Mouse (Mus musculus): ENCODE measurements around the gene Rasgef1b. TPM values are rescaled to one million over a fixed set of nuclear protein-coding genes. Genes with fewer than 3 reads are reported as not detected.

Gene Rasgef1b
- polyA plus RNA-seq, 1 experiment = 0.26 TPM

DNA sequence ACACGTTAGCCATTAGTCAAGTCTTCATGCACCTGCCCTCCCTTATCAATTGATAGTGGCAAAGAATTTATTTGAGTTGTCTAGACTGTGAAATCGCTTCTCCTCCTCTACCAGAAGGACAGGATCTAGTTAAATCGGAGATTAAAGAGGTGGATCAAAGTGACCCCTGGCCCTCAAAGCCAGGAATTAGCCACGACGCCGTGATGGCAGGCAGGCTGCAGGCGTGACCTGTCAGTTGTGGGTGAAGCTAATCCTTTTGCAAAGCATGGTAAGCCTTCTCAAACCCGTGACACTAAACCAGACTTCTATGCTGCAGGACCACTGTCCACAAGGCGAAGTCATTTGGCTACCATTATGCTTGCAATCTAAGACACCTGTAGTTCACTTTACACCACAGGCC lies 170.6 kb downstream of the Rasgef1b start:
- peaks cover 18% of the 10 kb centered on the region for H3K27me3 ChIP-seq (ENCODE audit: control insufficient read depth, insufficient read depth, insufficient read length)
- H3K36me3 ChIP-seq (ENCODE audit: control insufficient read depth, insufficient read depth) = no peaks in the 10 kb centered on the region
- no peak overlapping the region for H3ac ChIP-seq (ENCODE audit: control insufficient read depth, insufficient read length)
- no peaks in the 10 kb centered on the region for H3K79me2 ChIP-seq (ENCODE audit: control insufficient read depth, insufficient read depth)
- no peak overlapping the region for H3K4me3 ChIP-seq
- TF ChIP-seq MYOD1 (IDR thresholded peaks at IDR 0.05; ENCODE audit: control insufficient read depth in 1 of 3, insufficient read length in 2 of 3, low read depth in 2 of 3) (no peak), MAX (IDR thresholded peaks at IDR 0.05; ENCODE audit: low read depth) (no peak), POLR2AphosphoS2 (IDR thresholded peaks at IDR 0.05; ENCODE audit: insufficient read length, low read depth) (no peak), REST (IDR thresholded peaks at IDR 0.05; ENCODE audit: insufficient read depth, insufficient read length) (no peak), TCF12 (IDR thresholded peaks at IDR 0.05; ENCODE audit: insufficient read depth, poor library complexity, severe bottlenecking) (no peak), CEBPB (IDR thresholded peaks at IDR 0.05; ENCODE audit: insufficient read depth, poor library complexity, severe bottlenecking) (no peak), MYOG (IDR thresholded peaks at IDR 0.05; ENCODE audit: control insufficient read depth in 1 of 3, insufficient read depth in 1 of 3, insufficient read length in 2 of 3, low read depth in 2 of 3) (no peak), TCF3 (IDR thresholded peaks at IDR 0.05; ENCODE audit: insufficient read length, low read depth) (no peak), SRF (IDR thresholded peaks at IDR 0.05; ENCODE audit: control insufficient read depth, insufficient read length, low read depth) (no peak), USF1 (IDR thresholded peaks at IDR 0.05; ENCODE audit: low read depth) (no peak), POLR2A (IDR thresholded peaks at IDR 0.05; ENCODE audit: insufficient read length, low read depth) (no peak), E2F4 (IDR thresholded peaks at IDR 0.05; ENCODE audit: insufficient read depth) (no peak)
- H3K4me2 ChIP-seq (ENCODE audit: low read depth) = no peak overlapping the region

- Histone ChIP-seq H3K36me3 (ENCODE audit: control insufficient read depth, insufficient read depth) (no peaks in the 10 kb centered on the region), H3K4me2 (ENCODE audit: low read depth) (no peak overlapping the region), H3K4me3 (no peak overlapping the region), H3K79me2 (ENCODE audit: control insufficient read depth, insufficient read depth) (no peaks in the 10 kb centered on the region), H3ac (ENCODE audit: control insufficient read depth, insufficient read length) (no peak overlapping the region), H3K27me3 (ENCODE audit: control insufficient read depth, insufficient read depth, insufficient read length) (peaks cover 10% of the 10 kb centered on the region)
- no peak for TF ChIP-seq CEBPB (IDR thresholded peaks at IDR 0.05; ENCODE audit: insufficient read depth, poor library complexity, severe bottlenecking)
These were observed 176.2 kb downstream of the Rasgef1b start for GRCm38 (mm10) chr5:99552645-99553044.

DNA sequence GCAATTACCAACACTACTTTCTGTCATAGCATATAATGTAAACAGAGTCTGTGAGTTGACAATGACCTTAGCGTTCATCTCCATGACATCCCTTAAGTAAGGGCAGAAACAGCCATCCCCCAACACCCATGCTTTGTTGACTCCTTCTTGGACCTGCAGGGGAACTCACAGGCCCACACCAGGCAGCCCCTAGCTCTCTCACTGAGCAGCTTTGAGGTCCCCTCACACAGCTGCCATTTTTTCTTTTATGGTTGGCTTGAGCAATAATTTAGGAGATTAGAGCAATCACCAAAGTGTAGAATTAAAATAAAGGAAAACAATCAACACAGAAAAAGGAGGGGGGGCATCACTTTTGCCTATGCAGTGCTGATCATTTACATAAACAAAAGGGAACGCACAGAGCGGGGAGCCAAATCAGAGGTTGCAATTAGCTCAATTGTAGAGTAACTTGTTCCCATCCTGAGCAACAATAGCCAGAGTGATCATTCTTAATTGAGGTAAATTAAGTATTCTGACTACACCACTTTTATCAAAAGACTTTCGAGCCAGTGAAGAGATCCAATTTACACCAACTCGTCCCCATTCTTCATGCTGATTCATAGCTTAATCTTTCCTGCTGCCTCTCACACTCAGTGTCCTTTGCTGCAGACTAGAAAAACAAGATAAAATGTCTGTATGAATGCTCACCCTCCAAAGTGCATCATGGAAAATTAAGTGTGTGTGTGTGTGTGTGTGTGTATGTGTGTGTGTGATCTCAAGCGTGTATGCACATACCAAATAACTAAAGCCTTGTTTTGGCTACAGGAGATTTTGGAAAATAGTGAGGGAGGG lies 184.0 kb downstream of the Rasgef1b start:
- H3K27me3 ChIP-seq (ENCODE audit: control insufficient read depth, insufficient read depth, insufficient read length) = peaks cover 20% of the 10 kb centered on the region
- H3K4me2 ChIP-seq (ENCODE audit: low read depth) = no peak overlapping the region
- no peak overlapping the region for H3ac ChIP-seq (ENCODE audit: control insufficient read depth, insufficient read length)
- no peaks in the 10 kb centered on the region for H3K79me2 ChIP-seq (ENCODE audit: control insufficient read depth, insufficient read depth)
- H3K4me3 ChIP-seq = no peak overlapping the region
- H3K36me3 ChIP-seq (ENCODE audit: control insufficient read depth, insufficient read depth) = no peaks in the 10 kb centered on the region
- no peak for TF ChIP-seq REST (IDR thresholded peaks at IDR 0.05; ENCODE audit: insufficient read depth, insufficient read length)
- no peak for TF ChIP-seq POLR2AphosphoS2 (IDR thresholded peaks at IDR 0.05; ENCODE audit: insufficient read length, low read depth)
- no peak for TF ChIP-seq MYOD1 (IDR thresholded peaks at IDR 0.05; ENCODE audit: control insufficient read depth in 1 of 3, insufficient read length in 2 of 3, low read depth in 2 of 3)
- no peak for TF ChIP-seq POLR2A (IDR thresholded peaks at IDR 0.05; ENCODE audit: insufficient read length, low read depth)

DNA sequence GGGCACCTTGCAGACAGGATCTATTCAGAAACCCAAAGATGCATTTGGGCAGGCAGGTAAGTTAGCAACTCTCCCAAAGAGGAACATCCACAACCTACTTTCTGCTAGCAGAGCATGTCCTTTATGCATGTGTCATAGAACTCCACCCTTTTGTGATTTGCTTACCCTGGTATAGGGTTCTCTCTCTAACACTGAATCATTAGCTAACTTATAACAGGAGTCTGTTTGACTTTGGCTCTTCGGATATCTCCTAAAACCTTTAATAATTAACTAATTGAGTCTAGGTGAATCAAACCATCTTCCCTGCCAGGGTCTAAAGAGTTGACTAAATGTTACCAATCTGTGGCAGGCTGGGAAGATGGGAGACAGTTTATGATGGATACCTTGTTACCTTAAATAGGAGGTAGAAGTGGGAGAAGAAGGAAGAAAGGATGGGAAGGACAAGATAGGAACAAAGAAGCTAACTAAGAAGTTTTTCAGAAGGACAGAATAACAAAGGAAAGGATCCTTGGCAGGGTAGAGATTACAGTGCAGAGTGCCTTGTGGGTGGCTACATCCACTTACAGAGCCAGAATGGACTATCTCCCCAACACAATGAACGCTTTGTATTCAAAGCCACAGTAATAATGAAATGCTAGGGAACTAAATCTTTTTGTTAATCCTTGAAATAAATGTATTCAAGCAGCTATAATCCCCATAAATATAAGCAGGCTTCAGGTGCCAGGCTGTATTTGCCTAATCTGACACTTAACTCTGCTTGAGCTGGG lies 186.7 kb downstream of the Rasgef1b start:
- Histone ChIP-seq H3K36me3 (ENCODE audit: control insufficient read depth, insufficient read depth) (no peaks in the 10 kb centered on the region), H3K4me3 (no peak overlapping the region), H3K79me2 (ENCODE audit: control insufficient read depth, insufficient read depth) (no peaks in the 10 kb centered on the region), H3ac (ENCODE audit: control insufficient read depth, insufficient read length) (no peak overlapping the region), H3K4me2 (ENCODE audit: low read depth) (no peak overlapping the region), H3K27me3 (ENCODE audit: control insufficient read depth, insufficient read depth, insufficient read length) (peaks cover 20% of the 10 kb centered on the region)
- TF ChIP-seq E2F4 (IDR thresholded peaks at IDR 0.05; ENCODE audit: insufficient read depth) = no peak
- no peak for TF ChIP-seq USF1 (IDR thresholded peaks at IDR 0.05; ENCODE audit: low read depth)
- no peak for TF ChIP-seq MAX (IDR thresholded peaks at IDR 0.05; ENCODE audit: low read depth)
- no peak for TF ChIP-seq CEBPB (IDR thresholded peaks at IDR 0.05; ENCODE audit: insufficient read depth, poor library complexity, severe bottlenecking)
- no peak for TF ChIP-seq MYOD1 (IDR thresholded peaks at IDR 0.05; ENCODE audit: control insufficient read depth in 1 of 3, insufficient read length in 2 of 3, low read depth in 2 of 3)
- TF ChIP-seq REST (IDR thresholded peaks at IDR 0.05; ENCODE audit: insufficient read depth, insufficient read length) = no peak

DNA sequence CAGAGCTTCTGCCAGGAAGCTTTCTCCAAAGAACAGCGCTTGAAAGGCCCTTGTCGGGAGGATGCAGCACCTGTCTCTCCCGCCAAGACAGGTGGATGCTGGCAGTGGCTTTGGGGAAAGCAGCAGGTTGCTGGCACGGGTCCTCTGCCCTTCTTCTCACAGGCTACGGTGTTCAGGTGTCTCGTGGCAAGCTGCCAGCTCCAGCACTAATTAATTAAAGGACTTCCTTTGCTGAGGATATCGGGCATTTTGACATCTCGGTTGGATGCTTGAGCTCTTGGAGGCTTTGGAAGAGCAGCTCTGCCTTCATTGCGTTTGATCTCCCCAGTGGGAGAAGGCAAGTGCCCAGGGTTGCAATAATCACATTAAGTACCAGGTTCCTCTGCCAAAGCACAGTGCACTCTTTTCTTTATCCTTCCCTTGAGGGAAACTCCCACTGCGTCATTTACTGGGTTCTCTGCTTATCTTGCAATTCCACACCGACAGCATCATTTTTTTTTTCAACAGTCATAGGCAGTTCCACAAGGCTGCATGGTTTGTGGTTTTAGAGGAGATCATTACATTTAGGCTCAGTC lies 187.5 kb downstream of the Rasgef1b start:
- Histone ChIP-seq H3K36me3 (ENCODE audit: control insufficient read depth, insufficient read depth) (no peaks in the 10 kb centered on the region), H3K4me3 (no peak overlapping the region), H3K79me2 (ENCODE audit: control insufficient read depth, insufficient read depth) (no peaks in the 10 kb centered on the region), H3K27me3 (ENCODE audit: control insufficient read depth, insufficient read depth, insufficient read length) (peaks cover 20% of the 10 kb centered on the region), H3K4me2 (ENCODE audit: low read depth) (no peak overlapping the region), H3ac (ENCODE audit: control insufficient read depth, insufficient read length) (no peak overlapping the region)
- no peak for TF ChIP-seq POLR2A (IDR thresholded peaks at IDR 0.05; ENCODE audit: insufficient read length, low read depth)
- TF ChIP-seq TCF3 (IDR thresholded peaks at IDR 0.05; ENCODE audit: insufficient read length, low read depth) = no peak
- no peak for TF ChIP-seq MAX (IDR thresholded peaks at IDR 0.05; ENCODE audit: low read depth)
- no peak for TF ChIP-seq MYOD1 (IDR thresholded peaks at IDR 0.05; ENCODE audit: control insufficient read depth in 1 of 3, insufficient read length in 2 of 3, low read depth in 2 of 3)
- TF ChIP-seq POLR2AphosphoS2 (IDR thresholded peaks at IDR 0.05; ENCODE audit: insufficient read length, low read depth) = no peak
- no peak for TF ChIP-seq SRF (IDR thresholded peaks at IDR 0.05; ENCODE audit: control insufficient read depth, insufficient read length, low read depth)
- TF ChIP-seq REST (IDR thresholded peaks at IDR 0.05; ENCODE audit: insufficient read depth, insufficient read length) = no peak
- no peak for TF ChIP-seq TCF12 (IDR thresholded peaks at IDR 0.05; ENCODE audit: insufficient read depth, poor library complexity, severe bottlenecking)
- TF ChIP-seq USF1 (IDR thresholded peaks at IDR 0.05; ENCODE audit: low read depth) = no peak
- TF ChIP-seq MYOG (IDR thresholded peaks at IDR 0.05; ENCODE audit: control insufficient read depth in 1 of 3, insufficient read depth in 1 of 3, insufficient read length in 2 of 3, low read depth in 2 of 3) = no peak
- no peak for TF ChIP-seq E2F4 (IDR thresholded peaks at IDR 0.05; ENCODE audit: insufficient read depth)
- TF ChIP-seq CEBPB (IDR thresholded peaks at IDR 0.05; ENCODE audit: insufficient read depth, poor library complexity, severe bottlenecking) = no peak
